Mouse (Mus musculus): ENCODE results near the gene Gltp. TPM values are rescaled to one million over a fixed set of nuclear protein-coding genes. Genes with fewer than 3 reads are reported as not detected.

Gene Gltp
- total RNA-seq, 1 experiment: 17.2 TPM

- H3K36me3 ChIP-seq (ENCODE audit: control insufficient read depth, insufficient read depth, low read length, poor library complexity, severe bottlenecking): no peaks in the 10 kb centered on the region
- in situ Hi-C loops (cut with MboI; ENCODE audit: low sequenced_read_pairs in 2 of 2, unreplicated experiment in 2 of 2): no loop called here
- no peak overlapping the region for H3K27ac ChIP-seq (ENCODE audit: insufficient read depth, low read depth, low read length, poor library complexity, severe bottlenecking)
- no peaks in the 10 kb centered on the region for H3K9me3 ChIP-seq (ENCODE audit: control insufficient read depth, insufficient read depth, low read depth, low read length)
- peaks cover 0 to 12% of the 10 kb centered on the region in 2 experiments; a peak in 2 of 4 replicates for H3K4me1 ChIP-seq (ENCODE audit: control insufficient read depth in 2 of 2, insufficient read depth in 2 of 2, low read length in 2 of 2, poor library complexity in 1 of 2)
- DNase-seq (ENCODE audit: low read depth, low spot score): no peak
- TF ChIP-seq CHD2 (IDR thresholded peaks at IDR 0.05; ENCODE audit: low read depth, low read length) (no peak), ZC3H11A (IDR thresholded peaks at IDR 0.05; ENCODE audit: borderline replicate concordance, low read depth, low read length) (no peak), ZNF384 (IDR thresholded peaks at IDR 0.05; ENCODE audit: low read depth, low read length) (no peak), HCFC1 (IDR thresholded peaks at IDR 0.05; ENCODE audit: borderline replicate concordance, insufficient read depth, low read length) (no peak), MAFK (IDR thresholded peaks at IDR 0.05; ENCODE audit: insufficient read depth, low read depth, low read length) (no peak)
- H3K9ac ChIP-seq (ENCODE audit: insufficient read depth, low read depth, low read length, poor library complexity, severe bottlenecking): no peak overlapping the region
- peak overlapping the region; percentile 17 to 47; a peak in 2 of 4 replicates for H3K4me3 ChIP-seq (ENCODE audit: insufficient read depth in 1 of 2, low read depth in 1 of 2, low read length in 2 of 2, poor library complexity in 1 of 2, severe bottlenecking in 1 of 2)
Measured at GRCm38 (mm10) chr5:114636091-114636490, 54.7 kb downstream of the Gltp start.

GRCm38 (mm10) chr5:114631336-114631735, 59.4 kb downstream of the Gltp start:
- Histone ChIP-seq H3K36me3 (ENCODE audit: control insufficient read depth, insufficient read depth, low read length, poor library complexity, severe bottlenecking) (no peaks in the 10 kb centered on the region), H3K9ac (ENCODE audit: insufficient read depth, low read depth, low read length, poor library complexity, severe bottlenecking) (no peak overlapping the region), H3K4me3 (ENCODE audit: insufficient read depth in 1 of 2, low read depth in 1 of 2, low read length in 2 of 2, poor library complexity in 1 of 2, severe bottlenecking in 1 of 2) (no peak overlapping the region), H3K4me1 (ENCODE audit: control insufficient read depth in 2 of 2, insufficient read depth in 2 of 2, low read length in 2 of 2, poor library complexity in 1 of 2) (peaks cover 0 to 8% of the 10 kb centered on the region in 2 experiments; a peak in 1 of 4 replicates), H3K27ac (ENCODE audit: insufficient read depth, low read depth, low read length, poor library complexity, severe bottlenecking) (no peak overlapping the region), H3K9me3 (ENCODE audit: control insufficient read depth, insufficient read depth, low read depth, low read length) (no peaks in the 10 kb centered on the region)
- peak; percentile 46 for DNase-seq (ENCODE audit: low read depth, low spot score)
- in situ Hi-C loops (cut with MboI; ENCODE audit: low sequenced_read_pairs in 2 of 2, unreplicated experiment in 2 of 2): no loop called here
- TF ChIP-seq ZNF384 (IDR thresholded peaks at IDR 0.05; ENCODE audit: low read depth, low read length): no peak
- no peak for TF ChIP-seq ZC3H11A (IDR thresholded peaks at IDR 0.05; ENCODE audit: borderline replicate concordance, low read depth, low read length)
- TF ChIP-seq HCFC1 (IDR thresholded peaks at IDR 0.05; ENCODE audit: borderline replicate concordance, insufficient read depth, low read length): no peak

- DNase-seq (ENCODE audit: low read depth, low spot score): peak; percentile 77
- no peaks in the 10 kb centered on the region for H3K9me3 ChIP-seq (ENCODE audit: control insufficient read depth, insufficient read depth, low read depth, low read length)
- in situ Hi-C loops (cut with MboI; ENCODE audit: low sequenced_read_pairs in 2 of 2, unreplicated experiment in 2 of 2): no loop called here
- H3K4me3 ChIP-seq (ENCODE audit: insufficient read depth in 1 of 2, low read depth in 1 of 2, low read length in 2 of 2, poor library complexity in 1 of 2, severe bottlenecking in 1 of 2): no peak overlapping the region
- no peaks in the 10 kb centered on the region for H3K36me3 ChIP-seq (ENCODE audit: control insufficient read depth, insufficient read depth, low read length, poor library complexity, severe bottlenecking)
- no peaks in the 10 kb centered on the region for H3K4me1 ChIP-seq (ENCODE audit: control insufficient read depth in 2 of 2, insufficient read depth in 2 of 2, low read length in 2 of 2, poor library complexity in 1 of 2)
- TF ChIP-seq ZNF384 (IDR thresholded peaks at IDR 0.05; ENCODE audit: low read depth, low read length) (no peak), HCFC1 (IDR thresholded peaks at IDR 0.05; ENCODE audit: borderline replicate concordance, insufficient read depth, low read length) (no peak), ZC3H11A (IDR thresholded peaks at IDR 0.05; ENCODE audit: borderline replicate concordance, low read depth, low read length) (no peak), CHD2 (IDR thresholded peaks at IDR 0.05; ENCODE audit: low read depth, low read length) (no peak), MAFK (IDR thresholded peaks at IDR 0.05; ENCODE audit: insufficient read depth, low read depth, low read length) (no peak)
- H3K27ac ChIP-seq (ENCODE audit: insufficient read depth, low read depth, low read length, poor library complexity, severe bottlenecking): no peak overlapping the region
- H3K9ac ChIP-seq (ENCODE audit: insufficient read depth, low read depth, low read length, poor library complexity, severe bottlenecking): no peak overlapping the region
Measured at GRCm38 (mm10) chr5:114625590-114625989, 65.2 kb downstream of the Gltp start.

- in situ Hi-C loops (cut with MboI; ENCODE audit: low sequenced_read_pairs in 2 of 2, unreplicated experiment in 2 of 2): no loop called here
Measured at GRCm38 (mm10) chr5:114620305-114620704, 70.5 kb downstream of the Gltp start.

More at GRCm38 (mm10) chr5:114620305-114620704, 70.5 kb downstream of the Gltp start:
- Histone ChIP-seq H3K27ac (ENCODE audit: insufficient read depth, low read depth, low read length, poor library complexity, severe bottlenecking) (no peak overlapping the region), H3K4me3 (ENCODE audit: insufficient read depth in 1 of 2, low read depth in 1 of 2, low read length in 2 of 2, poor library complexity in 1 of 2, severe bottlenecking in 1 of 2) (no peak overlapping the region), H3K4me1 (ENCODE audit: control insufficient read depth in 2 of 2, insufficient read depth in 2 of 2, low read length in 2 of 2, poor library complexity in 1 of 2) (peaks cover 0 to 14% of the 10 kb centered on the region in 2 experiments; a peak in 2 of 4 replicates), H3K9ac (ENCODE audit: insufficient read depth, low read depth, low read length, poor library complexity, severe bottlenecking) (no peak overlapping the region), H3K9me3 (ENCODE audit: control insufficient read depth, insufficient read depth, low read depth, low read length) (no peaks in the 10 kb centered on the region), H3K36me3 (ENCODE audit: control insufficient read depth, insufficient read depth, low read length, poor library complexity, severe bottlenecking) (no peaks in the 10 kb centered on the region)
- DNase-seq (ENCODE audit: low read depth, low spot score): peak; percentile 79
- TF ChIP-seq ZC3H11A (IDR thresholded peaks at IDR 0.05; ENCODE audit: borderline replicate concordance, low read depth, low read length): peak; percentile 22; the same call in 1 of the 2 replicates
- TF ChIP-seq HCFC1 (IDR thresholded peaks at IDR 0.05; ENCODE audit: borderline replicate concordance, insufficient read depth, low read length): no peak

Other genes starting within 250 kb of the Gltp start
- 11.0 and 16.3 TPM in 2 replicates for gene Mmab, start 246.9 kb downstream of the Gltp start, total RNA-seq (2012; rRNA removed)
- gene Mvk, start 246.7 kb downstream of the Gltp start, total RNA-seq (2012; rRNA removed): 32.5 and 35.8 TPM in 2 replicates
- gene Fam222a, start 123.0 kb downstream of the Gltp start, total RNA-seq (2012; rRNA removed): 1.2 and 2.2 TPM in 2 replicates
- gene Trpv4, start 32.6 kb downstream of the Gltp start, total RNA-seq (2012; rRNA removed): 1.4 and 3.5 TPM in 2 replicates
- gene Tchp, start 16.8 kb upstream of the Gltp start, total RNA-seq (2012; rRNA removed): 20.6 and 33.8 TPM in 2 replicates
- 62.4 and 66.4 TPM in 2 replicates for gene Ankrd13a, start 83.7 kb upstream of the Gltp start, total RNA-seq (2012; rRNA removed)
- gene Git2, start 84.5 kb upstream of the Gltp start, total RNA-seq (2012; rRNA removed): 29.8 and 30.3 TPM in 2 replicates
- gene 1500011B03Rik, start 132.5 kb upstream of the Gltp start, total RNA-seq (2012; rRNA removed): 103 and 139 TPM in 2 replicates
- not detected in 2 replicates for gene 4930519G04Rik, start 162.7 kb upstream of the Gltp start, total RNA-seq (2012; rRNA removed)
- 0.05 TPM in 1 of 2 replicates, not detected in the other for gene Gm9936, start 167.7 kb upstream of the Gltp start, total RNA-seq (2012; rRNA removed)
- gene Oasl2, start 206.0 kb upstream of the Gltp start, total RNA-seq (2012; rRNA removed): 0.85 and 1.1 TPM in 2 replicates
- gene Oasl1, start 232.3 kb upstream of the Gltp start, total RNA-seq (2012; rRNA removed): 0.27 and 0.95 TPM in 2 replicates